Mouse (Mus musculus): Measurements from ENCODE around the gene Grid1. TPM values are rescaled to one million over a fixed set of nuclear protein-coding genes. Genes with fewer than 3 reads are reported as not detected.

The Grid1 gene
- polyA plus RNA-seq, 1 experiment from 2014 or later: 0.27 TPM

DNA sequence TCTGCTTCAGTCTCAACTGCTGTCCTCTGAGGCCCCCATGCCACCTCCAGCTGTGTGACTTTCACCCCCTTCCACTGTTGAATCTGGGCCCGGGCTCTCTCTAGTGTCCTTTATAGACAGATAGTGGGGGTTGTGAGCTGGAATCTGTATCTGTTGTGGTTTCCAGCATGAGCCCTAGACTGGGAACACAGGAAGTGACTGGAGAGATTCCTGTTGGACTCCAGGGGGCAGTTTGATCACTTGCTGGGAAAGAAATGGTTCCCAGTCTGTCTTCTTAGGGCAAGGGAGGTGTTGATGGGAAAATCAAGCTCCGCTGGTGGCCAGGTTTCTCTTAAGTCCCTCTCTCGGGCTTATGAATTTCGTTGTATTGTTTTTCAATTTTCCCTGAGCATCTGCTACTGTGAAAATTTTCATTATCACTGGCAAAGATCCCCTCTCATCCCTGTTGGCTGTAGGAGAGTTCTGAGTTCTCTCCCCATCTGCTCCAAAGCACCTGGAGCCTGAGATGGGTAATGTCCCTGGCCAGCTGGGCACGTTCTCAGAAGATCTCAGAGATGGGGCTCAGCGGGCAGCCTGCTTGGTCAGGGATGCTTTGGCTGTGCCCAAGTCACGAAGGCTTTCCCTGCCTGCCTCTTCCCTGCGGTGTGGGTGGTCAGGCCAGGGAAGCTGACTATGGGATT is 110.3 kb downstream of the Grid1 start:
- DNase-seq (ENCODE audit: low spot score): no peak
- ATAC-seq (replicated peaks; ENCODE audit: insufficient number of reproducible peaks, low FRiP score, low TSS enrichment, low read depth): no peak

DNA sequence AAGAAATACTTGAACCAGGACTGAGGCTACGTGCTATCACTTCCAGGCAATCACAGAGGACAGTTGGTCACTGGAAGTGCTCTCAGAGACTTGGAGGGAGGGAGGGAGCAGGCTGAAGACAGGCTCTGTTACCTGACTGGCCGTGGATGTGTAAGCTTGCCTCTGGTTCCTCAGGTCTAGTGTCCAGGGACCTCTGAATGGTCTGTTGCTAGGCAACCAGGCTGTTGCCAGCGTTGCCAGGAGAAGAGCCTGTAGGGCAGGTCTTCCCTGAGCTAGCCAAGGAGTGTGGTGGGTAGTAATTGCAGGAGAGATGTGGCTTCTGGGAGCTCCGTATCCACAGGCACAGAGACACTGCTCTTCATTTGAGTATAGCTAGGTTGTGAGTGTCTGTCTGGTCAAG is 113.3 kb downstream of the Grid1 start:
- Histone ChIP-seq H3K9ac (replicated peaks; ENCODE audit: low read length) (no peak overlapping the region), H3K27ac (replicated peaks; ENCODE audit: low read depth, low read length) (no peak overlapping the region), H3K27me3 (ENCODE audit: control insufficient read depth, insufficient read depth, low read length) (no peaks in the 10 kb centered on the region), H3K4me2 (ENCODE audit: low read depth, low read length) (no peak overlapping the region), H3K36me3 (replicated peaks; ENCODE audit: control insufficient read depth, insufficient read depth, low read depth, low read length) (no peaks in the 10 kb centered on the region), H3K4me3 (ENCODE audit: low read depth, low read length) (no peak overlapping the region), H3K9me3 (replicated peaks; ENCODE audit: control insufficient read depth, low read length) (no peaks in the 10 kb centered on the region), H3K4me1 (ENCODE audit: control insufficient read depth, insufficient read depth, low read length) (no peaks in the 10 kb centered on the region)
- 31% methylated on average over 4 of the region's 4 CpGs for WGBS
- DNase-seq (ENCODE audit: low spot score) (peak; percentile 9), ATAC-seq (replicated peaks; ENCODE audit: insufficient number of reproducible peaks, low FRiP score, low TSS enrichment, low read depth) (no peak)

More for the DNA sequence above, 110.3 kb downstream of the Grid1 start:
- Histone ChIP-seq H3K27me3 (ENCODE audit: control insufficient read depth, insufficient read depth, low read length) (no peaks in the 10 kb centered on the region), H3K27ac (replicated peaks; ENCODE audit: low read depth, low read length) (no peak overlapping the region), H3K9ac (replicated peaks; ENCODE audit: low read length) (no peak overlapping the region), H3K4me3 (ENCODE audit: low read depth, low read length) (no peak overlapping the region), H3K4me1 (ENCODE audit: control insufficient read depth, insufficient read depth, low read length) (no peaks in the 10 kb centered on the region), H3K4me2 (ENCODE audit: low read depth, low read length) (no peak overlapping the region), H3K9me3 (replicated peaks; ENCODE audit: control insufficient read depth, low read length) (no peaks in the 10 kb centered on the region), H3K36me3 (replicated peaks; ENCODE audit: control insufficient read depth, insufficient read depth, low read depth, low read length) (no peaks in the 10 kb centered on the region)
- 86% methylated on average over 8 of the region's 8 CpGs for WGBS

DNA sequence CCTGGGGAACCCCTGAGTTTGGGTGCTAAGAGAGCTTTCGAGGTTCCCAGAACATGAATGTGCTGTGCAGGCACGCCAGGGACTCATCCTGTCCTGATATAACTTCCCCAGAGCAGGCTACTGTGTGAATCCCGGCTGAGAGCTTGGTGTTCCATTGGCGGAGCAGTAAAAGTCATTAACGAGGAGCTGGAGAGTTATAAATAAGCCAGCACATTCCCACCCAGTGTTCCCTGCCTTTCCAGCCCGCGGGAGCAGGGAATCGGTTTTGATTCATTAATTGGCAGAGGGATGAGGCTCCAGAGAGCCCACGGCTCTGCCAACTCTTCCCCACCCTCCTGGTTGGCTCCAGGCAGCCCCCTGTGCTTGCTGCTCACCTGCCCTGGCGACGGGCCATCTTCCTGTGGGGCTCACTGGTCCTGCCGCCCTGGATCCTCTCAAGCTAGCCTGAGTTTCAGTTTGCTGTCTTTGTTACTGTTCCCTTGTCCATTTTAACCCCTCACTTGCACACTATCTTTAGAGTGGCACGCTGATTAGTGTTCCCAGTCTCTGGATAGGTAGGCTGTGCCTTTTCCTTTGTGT is 116.4 kb downstream of the Grid1 start:
- Histone ChIP-seq H3K27me3 (ENCODE audit: control insufficient read depth, insufficient read depth, low read length) (no peaks in the 10 kb centered on the region), H3K4me2 (ENCODE audit: low read depth, low read length) (no peak overlapping the region), H3K4me3 (ENCODE audit: low read depth, low read length) (no peak overlapping the region), H3K36me3 (replicated peaks; ENCODE audit: control insufficient read depth, insufficient read depth, low read depth, low read length) (no peaks in the 10 kb centered on the region), H3K27ac (replicated peaks; ENCODE audit: low read depth, low read length) (no peak overlapping the region), H3K4me1 (ENCODE audit: control insufficient read depth, insufficient read depth, low read length) (no peaks in the 10 kb centered on the region), H3K9me3 (replicated peaks; ENCODE audit: control insufficient read depth, low read length) (no peaks in the 10 kb centered on the region), H3K9ac (replicated peaks; ENCODE audit: low read length) (no peak overlapping the region)
- ATAC-seq (replicated peaks; ENCODE audit: insufficient number of reproducible peaks, low FRiP score, low TSS enrichment, low read depth) (no peak), DNase-seq (ENCODE audit: low spot score) (no peak)
- 64% methylated on average over 13 of the region's 13 CpGs for WGBS

DNA sequence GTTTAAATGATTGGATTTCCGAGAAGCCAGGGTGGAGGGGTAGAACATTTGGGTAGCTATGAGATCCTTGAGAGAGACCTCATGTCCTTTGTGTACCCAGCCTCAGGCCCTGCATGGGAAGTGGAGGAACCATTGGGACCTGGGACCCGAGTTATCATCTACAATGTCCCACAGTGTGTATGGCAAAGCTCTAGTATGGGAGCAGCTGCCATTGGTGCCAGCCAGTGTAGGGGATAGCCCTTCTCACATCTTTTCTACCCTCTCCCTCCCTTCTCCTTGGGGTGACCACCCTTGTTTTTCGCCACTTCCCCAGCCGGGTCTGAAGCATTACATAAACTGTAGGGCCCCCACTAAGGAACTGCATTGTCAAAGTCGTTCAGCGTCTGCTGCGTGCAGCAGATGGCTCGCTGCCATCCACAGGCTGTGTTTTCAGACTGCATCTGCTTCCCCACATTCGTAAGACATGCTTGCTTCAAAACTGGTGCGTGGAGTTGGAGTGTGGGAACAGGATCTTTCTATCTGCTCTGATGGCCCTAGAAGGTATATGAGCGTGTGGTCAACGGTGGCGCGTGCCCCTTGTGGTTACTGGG is 124.6 kb downstream of the Grid1 start:
- DNase-seq (ENCODE audit: low spot score): no peak
- no peak overlapping the region for H3K27ac ChIP-seq (replicated peaks; ENCODE audit: low read depth, low read length)
- no peak for ATAC-seq (replicated peaks; ENCODE audit: insufficient number of reproducible peaks, low FRiP score, low TSS enrichment, low read depth)
- H3K4me2 ChIP-seq (ENCODE audit: low read depth, low read length): no peak overlapping the region
- H3K36me3 ChIP-seq (replicated peaks; ENCODE audit: control insufficient read depth, insufficient read depth, low read depth, low read length): no peaks in the 10 kb centered on the region
- no peak overlapping the region for H3K4me3 ChIP-seq (ENCODE audit: low read depth, low read length)
- 91% methylated on average over 14 of the region's 14 CpGs for WGBS
- no peaks in the 10 kb centered on the region for H3K4me1 ChIP-seq (ENCODE audit: control insufficient read depth, insufficient read depth, low read length)
- H3K9ac ChIP-seq (replicated peaks; ENCODE audit: low read length): no peak overlapping the region
- H3K9me3 ChIP-seq (replicated peaks; ENCODE audit: control insufficient read depth, low read length): no peaks in the 10 kb centered on the region
- no peaks in the 10 kb centered on the region for H3K27me3 ChIP-seq (ENCODE audit: control insufficient read depth, insufficient read depth, low read length)

DNA sequence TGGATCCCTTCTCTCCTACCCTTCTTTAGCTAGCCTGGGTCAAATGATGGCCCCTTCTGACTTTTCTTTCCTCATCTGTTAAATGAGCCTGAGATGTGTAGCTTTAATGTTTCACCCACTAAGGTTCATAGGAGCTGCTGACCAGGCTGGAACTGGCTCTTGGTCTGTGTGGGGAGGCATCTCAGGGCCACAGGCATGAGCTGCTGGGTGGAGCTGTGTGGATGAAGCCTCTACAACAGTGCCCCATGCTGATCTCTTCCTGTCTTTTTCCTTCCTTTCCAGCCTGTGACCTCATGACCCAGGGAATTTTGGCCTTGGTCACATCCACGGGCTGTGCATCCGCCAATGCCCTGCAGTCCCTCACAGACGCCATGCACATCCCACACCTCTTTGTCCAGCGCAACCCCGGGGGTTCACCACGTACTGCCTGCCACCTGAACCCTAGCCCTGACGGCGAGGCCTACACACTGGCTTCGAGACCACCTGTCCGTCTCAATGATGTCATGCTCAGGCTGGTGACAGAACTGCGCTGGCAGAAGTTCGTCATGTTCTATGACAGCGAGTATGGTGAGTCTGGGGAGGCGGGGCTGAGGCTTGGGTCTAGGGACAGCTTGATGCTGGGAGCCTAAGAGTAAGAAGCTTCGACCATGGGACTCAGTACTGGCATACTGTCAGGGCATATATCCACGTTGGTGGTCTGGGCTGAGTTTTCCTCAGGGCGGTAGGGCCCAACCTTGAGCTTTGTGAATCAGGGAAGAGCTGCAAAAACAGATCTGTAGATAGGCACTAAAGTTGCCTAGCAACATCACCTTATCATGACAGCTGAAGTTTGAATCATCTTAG is 125.8 kb downstream of the Grid1 start:
- ATAC-seq (replicated peaks; ENCODE audit: insufficient number of reproducible peaks, low FRiP score, low TSS enrichment, low read depth): no peak
- H3K4me3 ChIP-seq (ENCODE audit: low read depth, low read length): no peak overlapping the region
- H3K4me2 ChIP-seq (ENCODE audit: low read depth, low read length): no peak overlapping the region

DNA sequence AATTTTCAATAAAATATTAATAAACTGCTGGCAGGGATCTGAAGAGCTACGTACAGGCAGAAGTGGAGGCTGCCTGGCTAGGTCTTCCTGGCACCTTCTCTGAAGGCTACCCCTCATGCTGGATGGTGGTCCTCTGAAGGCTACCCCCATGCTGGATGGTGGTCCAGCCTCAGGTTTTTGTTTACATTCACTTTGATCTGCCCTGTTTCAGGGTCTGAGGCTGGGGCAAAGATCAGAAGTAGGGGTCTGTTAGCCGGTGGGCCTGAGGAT is 126.3 kb downstream of the Grid1 start:
- 84% methylated on average over 2 of the region's 2 CpGs for WGBS
- Histone ChIP-seq H3K9me3 (replicated peaks; ENCODE audit: control insufficient read depth, low read length) (no peaks in the 10 kb centered on the region), H3K36me3 (replicated peaks; ENCODE audit: control insufficient read depth, insufficient read depth, low read depth, low read length) (no peaks in the 10 kb centered on the region), H3K27ac (replicated peaks; ENCODE audit: low read depth, low read length) (no peak overlapping the region), H3K4me1 (ENCODE audit: control insufficient read depth, insufficient read depth, low read length) (no peaks in the 10 kb centered on the region), H3K4me2 (ENCODE audit: low read depth, low read length) (no peak overlapping the region), H3K9ac (replicated peaks; ENCODE audit: low read length) (no peak overlapping the region), H3K4me3 (ENCODE audit: low read depth, low read length) (no peak overlapping the region), H3K27me3 (ENCODE audit: control insufficient read depth, insufficient read depth, low read length) (no peaks in the 10 kb centered on the region)
- no peak for DNase-seq (ENCODE audit: low spot score)
- no peak for ATAC-seq (replicated peaks; ENCODE audit: insufficient number of reproducible peaks, low FRiP score, low TSS enrichment, low read depth)

More for the DNA sequence above, 125.8 kb downstream of the Grid1 start:
- DNase-seq (ENCODE audit: low spot score): no peak
- H3K4me1 ChIP-seq (ENCODE audit: control insufficient read depth, insufficient read depth, low read length): no peaks in the 10 kb centered on the region
- H3K9me3 ChIP-seq (replicated peaks; ENCODE audit: control insufficient read depth, low read length): no peaks in the 10 kb centered on the region
- no peaks in the 10 kb centered on the region for H3K36me3 ChIP-seq (replicated peaks; ENCODE audit: control insufficient read depth, insufficient read depth, low read depth, low read length)
- no peaks in the 10 kb centered on the region for H3K27me3 ChIP-seq (ENCODE audit: control insufficient read depth, insufficient read depth, low read length)
- no peak overlapping the region for H3K9ac ChIP-seq (replicated peaks; ENCODE audit: low read length)
- WGBS: 84% methylated on average over 17 of the region's 17 CpGs
- no peak overlapping the region for H3K27ac ChIP-seq (replicated peaks; ENCODE audit: low read depth, low read length)

DNA sequence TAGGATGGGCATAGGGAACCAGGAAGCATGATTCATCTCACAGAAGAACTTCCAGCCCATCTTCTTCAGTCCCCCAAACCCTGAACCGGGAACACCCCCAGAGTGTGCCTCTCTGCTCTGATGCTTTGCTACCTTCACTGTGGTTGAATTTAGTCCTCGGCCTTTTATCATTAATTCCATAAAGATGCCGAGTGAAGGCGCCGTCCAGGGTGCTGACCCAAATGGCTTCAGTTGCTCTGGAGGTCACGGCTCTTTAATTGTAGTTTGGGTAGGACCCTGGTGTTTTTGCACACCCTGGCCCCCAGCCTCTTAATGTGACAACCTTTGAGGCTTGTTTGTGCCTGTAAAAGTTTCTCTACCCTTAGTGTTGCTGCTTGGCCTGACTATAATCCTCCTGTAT is 128.3 kb downstream of the Grid1 start:
- no peaks in the 10 kb centered on the region for H3K27me3 ChIP-seq (ENCODE audit: control insufficient read depth, insufficient read depth, low read length)
- H3K4me1 ChIP-seq (ENCODE audit: control insufficient read depth, insufficient read depth, low read length): no peaks in the 10 kb centered on the region
- ATAC-seq (replicated peaks; ENCODE audit: insufficient number of reproducible peaks, low FRiP score, low TSS enrichment, low read depth) (no peak), DNase-seq (ENCODE audit: low spot score) (no peak)
- no peak overlapping the region for H3K4me2 ChIP-seq (ENCODE audit: low read depth, low read length)
- 81% methylated on average over 6 of the region's 6 CpGs for WGBS
- H3K36me3 ChIP-seq (replicated peaks; ENCODE audit: control insufficient read depth, insufficient read depth, low read depth, low read length): no peaks in the 10 kb centered on the region
- H3K9me3 ChIP-seq (replicated peaks; ENCODE audit: control insufficient read depth, low read length): no peaks in the 10 kb centered on the region
- H3K27ac ChIP-seq (replicated peaks; ENCODE audit: low read depth, low read length): no peak overlapping the region
- H3K9ac ChIP-seq (replicated peaks; ENCODE audit: low read length): no peak overlapping the region
- no peak overlapping the region for H3K4me3 ChIP-seq (ENCODE audit: low read depth, low read length)

DNA sequence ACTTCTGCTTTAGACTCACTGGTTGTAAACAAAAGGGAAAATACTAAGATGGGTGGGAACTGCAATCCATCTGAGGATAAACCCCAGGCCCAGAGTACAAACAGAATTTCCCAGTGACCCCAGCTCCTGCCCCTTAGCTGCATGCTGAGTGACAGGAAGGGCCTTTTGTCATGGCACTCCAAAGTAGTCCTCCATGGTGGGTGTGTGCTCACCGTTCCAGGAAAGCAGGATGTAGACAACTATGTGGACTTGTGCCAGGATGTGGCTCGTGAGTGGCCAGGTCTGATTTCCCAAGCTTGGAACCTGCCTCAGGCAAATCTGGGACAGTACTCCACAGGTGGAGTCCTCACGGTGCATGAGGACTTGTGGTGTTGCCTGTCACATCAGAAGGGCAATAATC is 132.4 kb downstream of the Grid1 start:
- Histone ChIP-seq H3K4me2 (ENCODE audit: low read depth, low read length) (no peak overlapping the region), H3K4me3 (ENCODE audit: low read depth, low read length) (no peak overlapping the region), H3K36me3 (replicated peaks; ENCODE audit: control insufficient read depth, insufficient read depth, low read depth, low read length) (no peaks in the 10 kb centered on the region), H3K9me3 (replicated peaks; ENCODE audit: control insufficient read depth, low read length) (no peaks in the 10 kb centered on the region), H3K27ac (replicated peaks; ENCODE audit: low read depth, low read length) (no peak overlapping the region), H3K27me3 (ENCODE audit: control insufficient read depth, insufficient read depth, low read length) (no peaks in the 10 kb centered on the region), H3K9ac (replicated peaks; ENCODE audit: low read length) (no peak overlapping the region), H3K4me1 (ENCODE audit: control insufficient read depth, insufficient read depth, low read length) (no peaks in the 10 kb centered on the region)
- no peak for ATAC-seq (replicated peaks; ENCODE audit: insufficient number of reproducible peaks, low FRiP score, low TSS enrichment, low read depth)
- 64% methylated on average over 3 of the region's 3 CpGs for WGBS
- no peak for DNase-seq (ENCODE audit: low spot score)

Measured in embryonic facial prominence, embryonic 11.5 days (tissue).